Mouse (Mus musculus) ES-Bruce4 (cell line): ENCODE results near the gene Rapgef5.

Experiments
- CTCF ChIP-seq: IDR thresholded peaks from one replicate; pipeline ENCODE4 v1.8.1; 2011; ENCODE audit warnings: low read depth, low read length
- EP300 ChIP-seq: IDR thresholded peaks from 2 replicates; pipeline ENCODE4 v1.6.1; 2011; ENCODE audit warnings: low read depth, low read length; ENCODE audit not compliant: insufficient read depth

- TF ChIP-seq CTCF: no peak
- no peak for TF ChIP-seq EP300
Observed at GRCm38 (mm10) chr12:117786621-117787020, 270.3 kb downstream of the Rapgef5 start.
